In the genomic region with DNA sequence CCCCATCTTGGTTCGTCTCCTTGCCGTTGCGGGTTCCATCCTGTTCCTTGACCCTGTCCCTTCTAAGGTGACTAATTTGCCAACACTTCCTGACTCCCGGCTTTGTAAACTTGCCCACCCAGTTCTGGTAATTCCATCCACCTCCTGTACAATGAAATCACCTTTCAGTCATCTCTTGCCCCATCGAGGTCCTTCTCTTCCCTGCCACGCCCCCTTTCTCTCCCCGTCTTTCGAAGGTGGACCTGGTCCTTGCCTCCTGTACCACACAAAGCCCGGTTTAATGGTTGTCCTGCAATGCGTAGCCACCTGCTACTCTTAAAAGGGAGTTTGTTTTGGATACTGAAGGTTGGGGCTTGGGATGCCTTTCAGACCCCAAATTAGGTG, we compare ENCODE assay signal across 8 mouse cellular contexts. TPM values are rescaled to one million over a fixed set of nuclear protein-coding genes. Genes with fewer than 3 reads are reported as not detected.
DNase-seq lines count a peak whose midpoint lies in the region; ATAC-seq and TF ChIP-seq lines count a peak whose summit lies in the region.

No protein-coding gene starts in this region.

- no peak for DNase-seq in left cerebral cortex, adult 2 months (ENCODE audit: extremely low spot score in 1 of 2, low spot score in 2 of 2)
- no peak for DNase-seq in left cerebral cortex, postnatal 4 days
- DNase-seq in T-cell, adult 2 months (ENCODE audit: low spot score), result no peak
- no peak for DNase-seq in frontal cortex, postnatal 10 days (ENCODE audit: low spot score in 2 of 2)
- DNase-seq in thymus, postnatal 14 days, result no peak

- no peaks in the 10 kb centered on the region for H3K36me3 ChIP-seq in hindbrain, embryonic 15.5 days
- H3K36me3 ChIP-seq in macrophage (ENCODE audit: inconsistent target), result no peaks in the 10 kb centered on the region

- WGBS in hindbrain, embryonic 15.5 days, result 3% methylated on average over 10 of the region's 10 CpGs
- WGBS in macrophage (ENCODE audit: missing documents), result 2% methylated on average over 9 of the region's 10 CpGs

- peaks cover 13% of the 10 kb centered on the region for H3K4me1 ChIP-seq in bone marrow macrophage, adult 2 months (ENCODE audit: control insufficient read depth, insufficient read depth, low read length)
- peaks cover 10% of the 10 kb centered on the region for H3K4me1 ChIP-seq in hindbrain, embryonic 15.5 days (replicated peaks)

- H3K9me3 ChIP-seq in hindbrain, embryonic 15.5 days, result no peaks in the 10 kb centered on the region

- TF ChIP-seq CTCF in left cerebral cortex, adult 2 months (IDR thresholded peaks at IDR 0.05), result no peak
- no peak for TF ChIP-seq CTCF in bone marrow macrophage, adult 2 months (IDR thresholded peaks at IDR 0.05; ENCODE audit: low read depth, low read length)

- H3K4me2 ChIP-seq in hindbrain, embryonic 15.5 days, result peak overlapping the region; percentile 66

- H3K79me2 ChIP-seq in macrophage (ENCODE audit: inconsistent target), result peaks cover 30% of the 10 kb centered on the region; the same call in 1 of the 2 replicates

- no peak for TF ChIP-seq POLR2A in bone marrow macrophage, adult 2 months (IDR thresholded peaks at IDR 0.05; ENCODE audit: borderline replicate concordance, low read depth, low read length)

- intact Hi-C loops in left cerebral cortex, adult 2 months (cut with DNase I), result loop anchor here (5.0 kb wide), 2 partner anchors 137 to 197 kb away; no protein-coding TSS in a partner anchor
- intact Hi-C loops in left cerebral cortex, postnatal 4 days (cut with DNase I), result no loop called here

- no peaks in the 10 kb centered on the region for H3K27me3 ChIP-seq in hindbrain, embryonic 15.5 days

- peak overlapping the region; percentile 74 for H3K9ac ChIP-seq in hindbrain, embryonic 15.5 days

- peak overlapping the region; percentile 99; the same call in 1 of the 2 replicates for H3K27ac ChIP-seq in left cerebral cortex, adult 2 months
- H3K27ac ChIP-seq in bone marrow macrophage, adult 2 months (ENCODE audit: insufficient read depth, low read depth, low read length), result no peak overlapping the region
- H3K27ac ChIP-seq in hindbrain, embryonic 15.5 days (replicated peaks), result peak overlapping the region; percentile 84; the same call in 1 of the 2 replicates
- H3K27ac ChIP-seq in macrophage, result no peak overlapping the region

- H3K4me3 ChIP-seq in left cerebral cortex, adult 2 months, result peak overlapping the region; percentile 94
- peak overlapping the region; percentile 91 for H3K4me3 ChIP-seq in bone marrow macrophage, adult 2 months (ENCODE audit: insufficient read depth, low read length)
- peak overlapping the region; percentile 72 for H3K4me3 ChIP-seq in hindbrain, embryonic 15.5 days
- H3K4me3 ChIP-seq in macrophage (ENCODE audit: inconsistent target), result peak overlapping the region; percentile 53

- ATAC-seq in hindbrain, embryonic 15.5 days (ENCODE audit: low FRiP score, low read depth), result peak; percentile 31

RNA-seq across cellular contexts. Expression of a gene that starts 0.8 kb away (rescaled TPM):
- 10 to 100 TPM; 37.5 to 40.1 TPM for total RNA-seq in left cerebral cortex, adult 2 months (2021)
- 100 to 1,000 TPM in 1 of 2 experiments, 10 to 100 TPM in 1; 94.0 to 114 TPM for total RNA-seq in left cerebral cortex, postnatal 4 days (2021)
- polyA plus RNA-seq in bone marrow macrophage, adult 2 months (2012; ENCODE audit: insufficient read depth, insufficient read length, missing spikeins), result 27.3 and 33.3 TPM in 2 replicates
- polyA plus RNA-seq in hindbrain, embryonic 15.5 days (2015; fragmentation: Nextera tagmentation; extraction: Ambion mirVana), result 252 and 255 TPM in 2 replicates
- 10 to 100 TPM in 7 of 26 experiments, 1 to 10 TPM in 17, under 1 TPM in 2; 0.68 to 19.2 (median 7.5) TPM for total RNA-seq in macrophage (2018; cell fraction: chromatin; rRNA removed)
- total RNA-seq in macrophage (2018; cell fraction: cytosol; rRNA removed), result 10 to 100 TPM; 14.8 to 30.2 (median 19.8) TPM
- total RNA-seq in macrophage (2018; cell fraction: nucleus; rRNA removed), result 10 to 100 TPM in 8 of 26 experiments, 1 to 10 TPM in 18; 1.5 to 24.0 (median 5.2) TPM
- 19.8 to 50.9 TPM (median 43.5 TPM) in 3 replicates for polyA plus RNA-seq in macrophage (2018)

RNA-seq across cellular contexts. Expression of a gene that starts 14.0 kb away (rescaled TPM):
- total RNA-seq in left cerebral cortex, adult 2 months (2021), result 10 to 100 TPM; 54.5 to 59.7 TPM
- total RNA-seq in left cerebral cortex, postnatal 4 days (2021), result 10 to 100 TPM; 45.0 to 48.1 TPM
- polyA plus RNA-seq in bone marrow macrophage, adult 2 months (2012; ENCODE audit: insufficient read depth, insufficient read length, missing spikeins), result 50.4 and 56.2 TPM in 2 replicates
- 88.1 and 93.4 TPM in 2 replicates for polyA plus RNA-seq in hindbrain, embryonic 15.5 days (2015; fragmentation: Nextera tagmentation; extraction: Ambion mirVana)
- total RNA-seq in macrophage (2018; cell fraction: chromatin; rRNA removed), result 10 to 100 TPM in 11 of 26 experiments, 1 to 10 TPM in 15; 2.6 to 21.3 (median 8.9) TPM
- total RNA-seq in macrophage (2018; cell fraction: cytosol; rRNA removed), result 10 to 100 TPM; 31.7 to 55.6 (median 43.0) TPM
- total RNA-seq in macrophage (2018; cell fraction: nucleus; rRNA removed), result 10 to 100 TPM in 20 of 26 experiments, 1 to 10 TPM in 6; 4.7 to 27.0 (median 12.8) TPM
- polyA plus RNA-seq in macrophage (2018), result 40.0 to 53.5 TPM (median 44.4 TPM) in 3 replicates

RNA-seq across cellular contexts. Expression of a gene that starts 45.5 kb away (rescaled TPM):
- 10 to 100 TPM; 10.6 to 11.3 TPM for total RNA-seq in left cerebral cortex, adult 2 months (2021)
- total RNA-seq in left cerebral cortex, postnatal 4 days (2021), result 1 to 10 TPM; 7.3 to 8.5 TPM
- 17.2 and 18.4 TPM in 2 replicates for polyA plus RNA-seq in bone marrow macrophage, adult 2 months (2012; ENCODE audit: insufficient read depth, insufficient read length, missing spikeins)
- 11.3 and 11.9 TPM in 2 replicates for polyA plus RNA-seq in hindbrain, embryonic 15.5 days (2015; fragmentation: Nextera tagmentation; extraction: Ambion mirVana)
- 100 to 1,000 TPM in 21 of 26 experiments, 10 to 100 TPM in 5; 31.8 to 306 (median 175) TPM for total RNA-seq in macrophage (2018; cell fraction: chromatin; rRNA removed)
- total RNA-seq in macrophage (2018; cell fraction: cytosol; rRNA removed), result 10 to 100 TPM; 23.9 to 91.8 (median 57.2) TPM
- 100 to 1,000 TPM in 16 of 26 experiments, 10 to 100 TPM in 10; 30.6 to 244 (median 116) TPM for total RNA-seq in macrophage (2018; cell fraction: nucleus; rRNA removed)
- polyA plus RNA-seq in macrophage (2018), result 24.4 to 64.0 TPM (median 53.8 TPM) in 3 replicates

Comparison
In these comparisons a context has a peak if more than half of its experiments do, and no peak if none do; other contexts are left out.
1. H3K27ac ChIP-seq: peak in left cerebral cortex, adult 2 months (single experiment) and hindbrain, embryonic 15.5 days (single experiment); none in bone marrow macrophage, adult 2 months (single experiment) and macrophage (single experiment).
2. Peak in every context shown above with its lines, with median percentiles within 50 percentile points of each other: H3K4me3 ChIP-seq.